Mouse (Mus musculus): ENCODE data around the gene Rpl29.

The Rpl29 gene

GRCm38 (mm10) chr9:106429221-106430014, at the start of gene Rpl29:
Rpl29 (plus strand) TSS chr9:106429454.
- peak; percentile 93 for DNase-seq (ENCODE audit: low spot score)

- no peak for DNase-seq (ENCODE audit: low spot score)
Measured at GRCm38 (mm10) chr9:106386181-106386864, 42.9 kb upstream of the Rpl29 start.

DNA sequence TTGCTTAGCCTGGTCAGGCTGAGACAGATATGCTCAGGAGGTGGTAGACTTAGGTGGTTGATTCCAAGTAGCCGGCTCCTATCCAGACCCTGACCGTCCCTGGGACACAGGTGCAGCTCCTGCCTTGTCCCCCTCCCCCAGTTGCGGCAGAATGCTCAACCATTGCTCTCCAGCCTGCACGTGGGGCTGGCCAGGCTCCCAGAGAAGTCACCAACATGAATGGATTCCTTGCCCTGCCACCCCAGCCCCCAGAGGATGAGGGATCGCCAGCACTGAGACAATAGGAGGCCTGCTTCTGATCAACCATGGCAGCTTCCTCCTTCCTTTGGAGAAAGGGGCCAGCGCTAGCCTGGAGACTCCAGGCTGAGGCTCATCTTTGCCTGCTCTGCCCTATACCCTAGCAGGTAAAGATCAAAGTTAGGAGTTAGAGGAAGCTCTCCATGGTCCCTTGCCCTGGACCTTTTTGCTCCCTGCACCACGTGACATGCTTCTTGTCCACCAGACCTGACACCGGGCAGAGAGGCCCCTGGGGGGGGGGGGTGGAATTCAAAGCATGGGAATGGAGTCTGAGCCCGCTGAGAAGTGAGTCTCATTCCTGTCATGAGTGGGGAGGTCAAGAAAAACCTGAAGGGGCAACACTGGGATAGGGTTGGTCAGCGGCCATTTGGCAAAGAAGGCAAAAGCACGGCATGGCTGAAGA, 36.3 kb upstream of the Rpl29 start:
- DNase-seq (ENCODE audit: low spot score): no peak

DNA sequence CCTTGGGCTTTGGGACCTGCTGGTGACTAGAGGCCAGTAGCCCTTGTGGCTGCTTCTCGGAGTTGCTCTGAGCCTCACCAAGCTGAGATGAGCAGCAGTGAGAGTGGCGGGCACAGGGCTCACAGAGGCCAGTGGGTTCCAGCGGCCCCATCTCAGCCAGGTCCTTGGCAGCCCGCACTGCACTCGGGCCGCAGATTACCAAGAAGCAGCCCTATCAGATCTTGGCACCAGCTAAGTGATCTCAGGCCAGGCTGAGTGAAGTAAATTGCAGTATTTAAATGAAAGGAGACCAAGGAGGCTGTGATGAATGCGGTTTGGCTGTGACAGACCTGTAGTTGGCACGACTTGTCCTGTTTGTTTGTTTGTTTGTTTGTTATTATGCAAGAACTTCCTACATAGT, 35.7 kb upstream of the Rpl29 start:
- DNase-seq (ENCODE audit: low spot score): no peak

GRCm38 (mm10) chr9:106394649-106395602, 34.3 kb upstream of the Rpl29 start:
- no peak for DNase-seq (ENCODE audit: low spot score)

DNA sequence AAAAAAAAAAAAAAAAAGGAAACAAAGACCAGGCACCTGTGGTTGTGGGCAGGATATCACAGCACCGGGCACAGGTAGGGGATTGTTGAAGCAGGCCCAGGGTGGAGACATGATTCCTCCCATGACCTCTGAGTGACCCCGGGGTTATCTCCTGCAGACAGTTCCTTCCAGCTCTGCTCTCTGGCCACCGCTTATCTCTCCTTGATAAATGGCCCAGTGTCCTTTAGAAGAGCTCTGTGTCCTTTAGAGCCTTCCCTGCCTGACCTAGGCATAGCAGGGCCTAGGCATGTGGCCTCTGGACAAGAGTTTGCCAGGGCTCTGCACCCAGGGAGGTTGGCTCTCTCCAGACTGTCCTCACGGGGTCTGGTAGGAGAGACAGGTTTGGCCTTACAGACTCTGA, 31.5 kb upstream of the Rpl29 start:
- no peak for DNase-seq (ENCODE audit: low spot score)

GRCm38 (mm10) chr9:106398667-106399311, 30.5 kb upstream of the Rpl29 start:
- no peak for DNase-seq (ENCODE audit: low spot score)

- DNase-seq (ENCODE audit: low spot score): no peak
Measured at GRCm38 (mm10) chr9:106399808-106400207, 29.4 kb upstream of the Rpl29 start.

- DNase-seq (ENCODE audit: low spot score): no peak
Measured at GRCm38 (mm10) chr9:106402149-106402548, 27.1 kb upstream of the Rpl29 start.

GRCm38 (mm10) chr9:106402607-106403375, 26.5 kb upstream of the Rpl29 start:
- no peak for DNase-seq (ENCODE audit: low spot score)

GRCm38 (mm10) chr9:106405275-106405674, 24.0 kb upstream of the Rpl29 start:
- DNase-seq (ENCODE audit: low spot score): no peak

DNA sequence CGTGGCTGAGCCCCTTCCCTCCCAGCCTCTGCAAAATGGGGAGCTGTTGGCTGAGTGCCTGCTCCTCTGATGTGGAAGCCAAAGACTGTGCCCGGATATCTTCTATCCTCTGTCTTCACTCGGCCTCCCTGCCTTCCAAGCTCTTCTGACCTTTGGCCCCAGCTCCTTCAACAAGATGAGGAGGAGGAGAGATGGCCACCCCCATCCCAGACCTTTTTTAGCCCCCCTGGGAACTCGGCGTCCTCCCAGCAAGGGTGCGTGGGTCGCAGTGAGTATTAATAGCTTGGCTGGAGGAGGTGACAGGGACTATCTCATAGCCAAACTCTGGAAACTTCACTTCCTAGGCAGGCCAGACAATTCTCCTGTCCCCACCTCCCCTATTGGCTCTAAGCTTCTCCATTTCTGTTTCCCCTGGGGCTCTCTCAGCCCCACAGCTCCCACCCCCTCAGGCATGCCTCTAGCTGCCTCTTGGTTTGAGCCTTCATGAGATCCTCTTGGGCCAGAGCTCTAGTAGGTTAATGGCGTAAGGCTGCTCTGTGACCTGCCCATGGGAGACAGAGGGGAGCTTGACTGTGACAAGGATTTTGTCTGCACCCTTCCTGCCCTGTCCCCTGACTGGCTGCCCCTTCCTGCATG, 22.7 kb upstream of the Rpl29 start:
- no peak for DNase-seq (ENCODE audit: low spot score)

DNA sequence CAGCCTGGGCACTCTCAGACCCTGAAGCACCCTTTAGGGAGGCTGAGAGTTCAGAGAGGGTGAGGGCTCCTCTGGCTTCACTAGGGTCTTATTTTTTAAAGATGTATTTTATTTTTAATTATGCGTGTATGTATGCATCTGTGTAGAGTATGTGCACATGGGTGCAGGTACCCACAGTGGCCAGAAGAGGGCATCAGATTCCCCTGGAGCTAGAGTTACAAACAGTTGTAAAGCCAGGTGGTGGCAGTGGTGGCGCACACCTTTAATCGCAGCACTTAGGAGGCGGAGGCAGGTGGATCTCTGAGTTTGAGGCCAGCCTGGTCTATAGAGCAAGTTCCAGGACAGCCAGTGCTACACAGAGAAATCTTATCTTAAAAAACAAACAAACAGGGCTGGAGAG, 20.2 kb upstream of the Rpl29 start:
- DNase-seq (ENCODE audit: low spot score): no peak

GRCm38 (mm10) chr9:106410086-106410650, 19.1 kb upstream of the Rpl29 start:
- no peak for DNase-seq (ENCODE audit: low spot score)

GRCm38 (mm10) chr9:106411091-106411594, 18.1 kb upstream of the Rpl29 start:
- no peak for DNase-seq (ENCODE audit: low spot score)

DNA sequence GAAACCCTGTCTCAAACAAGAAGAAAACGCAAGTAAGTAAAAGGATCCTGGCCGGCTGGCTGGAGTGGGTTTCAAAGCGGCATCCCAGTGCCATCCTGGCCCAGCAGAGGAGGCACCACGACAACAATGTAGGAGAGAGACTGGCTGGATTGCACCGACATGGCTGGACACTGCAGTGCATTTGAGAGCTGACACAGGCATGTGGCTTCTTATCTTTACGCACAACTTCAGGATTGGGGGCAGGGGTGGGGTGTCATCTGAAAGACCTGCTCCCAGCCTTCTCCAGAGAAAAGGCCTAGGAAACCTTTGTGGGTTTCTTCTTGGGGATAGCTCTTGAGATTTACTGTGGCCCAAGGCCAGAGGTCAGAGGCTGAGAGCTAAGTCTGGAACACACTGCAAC, 17.5 kb upstream of the Rpl29 start:
- DNase-seq (ENCODE audit: low spot score): no peak

DNA sequence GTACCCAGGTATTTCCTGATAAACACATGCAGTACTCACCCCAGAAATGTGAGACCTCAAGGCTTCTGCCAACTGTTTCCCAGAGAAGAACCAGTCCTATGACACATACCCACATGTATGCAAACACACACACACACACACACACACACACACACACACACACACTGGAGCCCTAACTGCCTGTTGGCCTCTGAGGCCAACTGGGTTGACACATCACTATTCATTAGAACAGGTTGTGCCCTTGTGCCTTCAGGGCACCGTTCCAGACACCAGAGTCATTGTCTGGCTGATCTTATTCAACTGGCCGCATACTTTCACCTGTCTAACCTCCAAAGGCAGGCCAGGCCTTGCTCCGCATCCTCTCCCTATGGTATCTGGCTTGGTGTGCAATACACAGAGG, 17.0 kb upstream of the Rpl29 start:
- DNase-seq (ENCODE audit: low spot score): no peak

DNA sequence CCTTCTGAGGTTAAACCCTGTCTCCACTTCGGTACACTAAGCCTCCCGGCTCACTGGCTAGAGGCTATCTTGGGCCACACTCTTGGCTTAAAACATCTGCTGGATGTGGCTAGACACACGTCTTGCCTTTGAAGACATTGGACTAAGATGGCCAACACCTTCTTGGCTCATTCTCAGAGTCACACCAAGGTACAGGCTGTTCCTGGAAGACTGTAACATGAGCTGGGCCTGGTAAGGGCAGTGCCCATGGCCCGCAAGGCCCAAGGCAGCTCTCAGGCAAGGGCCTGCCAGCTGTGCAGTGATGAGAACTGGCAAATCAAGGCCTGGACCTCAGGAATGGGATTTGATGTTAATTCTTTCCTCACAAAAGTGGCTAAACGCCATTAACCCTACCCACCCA, 15.6 kb upstream of the Rpl29 start:
- no peak for DNase-seq (ENCODE audit: low spot score)

DNA sequence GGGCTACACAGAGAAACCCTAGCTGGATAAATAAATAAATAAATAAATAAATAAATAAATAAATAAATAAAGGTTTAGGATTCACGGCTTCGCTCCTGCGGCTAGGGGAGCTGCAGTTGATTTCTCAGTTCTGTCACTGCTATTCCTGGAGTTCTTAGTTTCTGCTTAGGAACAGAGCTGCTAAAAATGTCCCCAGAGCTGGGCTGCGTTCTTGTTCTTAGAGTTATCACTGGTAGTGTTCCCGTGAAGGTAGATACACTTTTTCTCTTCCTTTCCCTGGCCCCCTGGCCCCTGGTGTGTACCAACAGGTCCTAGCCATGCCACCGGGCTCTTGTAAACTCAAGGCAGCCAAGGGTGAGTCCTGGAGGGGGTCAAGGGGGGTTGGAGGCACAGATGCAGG, 12.4 kb upstream of the Rpl29 start:
- DNase-seq (ENCODE audit: low spot score): no peak

Measured in ovary, postnatal 14 days (tissue).